Mouse (Mus musculus) cerebellum, adult 18-20 months (tissue): ENCODE results near the gene Sgsm2.

Experiments
- DNase-seq, 2 experiments: peaks; one replicate each; pipeline ENCODE4 v3.0.0; 2021

Sgsm2 gene

DNA sequence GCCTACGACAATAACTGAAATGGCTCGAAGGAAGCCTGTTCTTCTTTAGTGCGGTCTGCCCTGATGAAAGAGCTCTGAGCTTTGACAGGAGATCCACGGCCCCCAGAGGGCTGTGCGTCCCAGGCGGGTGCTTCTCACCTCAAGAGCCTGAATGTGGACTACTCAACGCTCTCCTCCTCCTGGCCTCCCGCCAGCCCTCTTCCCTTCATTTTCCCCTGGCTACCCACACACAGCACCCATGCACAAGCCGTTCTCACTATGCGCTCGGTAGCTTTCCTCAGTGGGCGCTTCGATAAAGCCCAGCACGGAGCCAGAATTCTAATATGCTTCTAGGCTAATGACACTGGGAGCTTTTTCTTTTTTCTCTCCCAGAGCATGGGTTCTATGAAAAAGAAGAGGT, 14.9 kb downstream of the Sgsm2 start:
- no peak for DNase-seq

DNA sequence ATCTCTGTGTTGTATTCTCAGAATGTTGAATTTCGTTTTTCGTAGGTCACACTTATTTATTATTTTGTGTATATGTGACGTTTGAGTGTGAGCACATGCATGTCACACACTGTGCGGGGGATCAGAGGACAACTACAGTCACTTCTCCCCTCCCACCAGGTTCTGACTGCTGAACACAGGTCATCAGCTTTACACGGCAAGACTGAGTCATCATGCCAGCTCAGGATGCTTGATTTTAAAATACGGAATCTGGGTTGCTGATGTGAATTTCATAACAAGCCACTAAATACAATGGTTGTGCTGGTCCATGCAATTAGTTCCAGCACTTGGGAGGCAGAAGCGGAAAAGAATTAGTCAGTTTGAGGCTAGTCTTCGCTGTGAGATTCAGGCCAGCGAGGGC, 15.9 kb downstream of the Sgsm2 start:
- no peak for DNase-seq

GRCm38 (mm10) chr11:74876801-74877200, 20.1 kb downstream of the Sgsm2 start:
- peak; percentile 65 to 73 for DNase-seq

- DNase-seq: peak; percentile 52 to 61
Observed at GRCm38 (mm10) chr11:74874630-74875029, 22.2 kb downstream of the Sgsm2 start.

- DNase-seq: no peak
Observed at GRCm38 (mm10) chr11:74870991-74871622, 25.8 kb downstream of the Sgsm2 start.

DNA sequence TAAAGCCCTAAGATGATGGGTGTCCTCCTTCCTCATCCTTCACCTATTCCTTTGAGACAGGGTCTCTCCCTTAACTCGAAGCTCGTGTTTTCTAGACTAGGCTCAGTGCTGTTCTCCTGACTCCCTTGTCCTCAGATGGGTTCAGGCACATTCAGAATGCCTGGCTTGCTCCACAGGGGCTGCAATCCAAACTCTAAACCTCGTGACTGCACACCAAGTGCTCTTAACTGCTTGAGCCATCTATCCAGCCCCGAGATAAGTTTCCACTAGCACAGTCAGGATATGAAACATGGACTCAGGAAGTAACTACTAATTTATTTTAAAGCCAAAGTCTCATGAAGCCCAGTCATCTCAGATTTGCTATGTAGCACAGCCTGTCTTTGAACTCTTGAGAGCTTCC, 26.3 kb downstream of the Sgsm2 start:
- DNase-seq: no peak

- DNase-seq: no peak
Observed at GRCm38 (mm10) chr11:74869603-74870002, 27.3 kb downstream of the Sgsm2 start.

DNA sequence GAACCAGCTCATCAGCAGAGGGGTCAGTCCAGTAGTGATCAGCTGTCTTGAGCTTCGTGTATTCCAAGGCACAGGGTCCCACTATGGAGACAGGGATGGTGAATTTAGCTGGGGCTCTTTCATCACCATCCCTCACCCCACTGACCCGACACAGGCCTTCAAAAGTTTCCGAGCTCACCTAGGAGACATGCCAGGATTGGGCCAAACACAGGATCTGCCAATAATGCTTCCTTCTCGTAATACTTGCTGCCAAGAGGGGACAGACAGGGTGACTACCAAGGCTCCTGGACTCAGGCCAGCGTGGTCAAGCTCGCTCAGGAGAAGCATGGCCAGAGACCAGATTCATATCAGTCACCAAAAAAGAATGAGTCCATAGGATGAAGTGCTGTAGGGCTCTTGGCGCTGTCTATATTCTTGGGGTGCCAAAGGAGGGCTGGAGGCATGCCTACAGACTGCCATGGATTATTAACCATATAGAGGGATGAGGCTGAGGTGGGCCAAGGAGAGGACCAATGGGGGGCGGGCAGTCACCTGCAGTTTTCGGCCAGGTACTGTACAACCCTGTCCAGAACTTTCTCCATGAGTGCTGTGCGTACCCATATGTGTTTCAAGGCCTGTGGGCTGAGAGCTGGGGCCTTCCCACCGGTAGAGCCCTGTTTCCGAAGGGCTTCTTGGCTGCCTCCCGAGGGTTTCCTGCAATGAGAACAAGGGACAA, 28.7 kb downstream of the Sgsm2 start:
- DNase-seq: peak; percentile 40 to 49

DNA sequence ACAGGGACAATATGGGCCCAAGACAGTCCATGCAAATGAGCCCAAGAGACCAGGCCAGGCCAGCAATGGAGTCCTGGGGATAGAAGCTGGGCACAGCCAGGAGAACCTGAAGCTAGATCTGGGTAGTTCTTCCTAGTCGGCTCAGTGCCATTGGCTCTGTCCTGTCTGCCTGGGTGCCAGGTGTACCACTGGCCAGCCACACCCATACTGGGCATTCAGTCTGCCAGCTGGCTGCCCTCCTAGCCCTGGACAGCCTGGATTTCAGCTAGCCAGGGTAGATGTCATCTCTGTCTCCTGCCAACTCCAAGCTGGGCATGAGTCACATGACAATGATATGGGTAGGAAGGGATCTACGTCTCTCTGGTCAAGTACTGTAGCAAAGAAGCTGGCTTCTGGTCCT, 29.7 kb downstream of the Sgsm2 start:
- peak; percentile 91 to 93 for DNase-seq

DNA sequence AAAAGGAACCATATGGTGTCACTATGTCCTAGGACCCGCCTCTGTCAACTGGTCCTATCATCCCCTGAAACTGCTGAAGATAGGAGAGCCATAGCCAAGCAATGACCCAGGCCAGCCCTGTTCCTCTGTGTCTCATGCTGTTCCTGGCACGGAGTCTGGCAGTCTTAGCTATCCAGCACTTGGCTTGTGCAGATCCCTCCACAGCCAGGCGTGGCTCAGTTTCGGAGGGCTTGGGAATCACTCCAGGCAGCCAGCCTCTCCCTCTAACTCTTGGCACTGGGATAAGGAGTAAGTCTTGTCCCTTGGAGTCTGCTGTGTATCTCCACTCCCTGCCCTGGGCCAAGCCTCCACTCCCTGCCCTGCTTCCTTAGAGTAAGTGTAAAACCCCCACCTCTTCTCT, 30.2 kb downstream of the Sgsm2 start:
- peak; percentile 86 to 93 for DNase-seq

GRCm38 (mm10) chr11:74865252-74865651, 31.6 kb downstream of the Sgsm2 start:
- DNase-seq: no peak

DNA sequence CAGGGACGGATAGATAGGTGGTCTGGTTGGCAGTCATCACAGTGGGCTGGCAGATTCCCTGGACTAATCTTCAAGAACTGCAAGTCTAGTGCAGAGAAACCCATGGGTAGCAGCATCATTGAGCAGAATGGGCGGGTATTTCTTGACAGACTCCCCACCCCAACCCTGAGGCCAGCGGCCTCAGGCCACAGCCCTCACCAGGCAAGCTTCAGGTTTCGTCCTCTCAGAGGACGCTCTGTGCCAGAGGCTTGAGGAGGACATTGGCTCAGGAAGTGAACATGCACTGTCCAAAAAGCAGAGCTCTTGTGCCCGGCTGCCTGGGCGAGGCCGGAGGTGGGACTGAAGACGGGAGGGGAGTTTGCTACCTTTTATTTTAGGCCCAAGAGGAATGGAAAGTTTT, 32.4 kb downstream of the Sgsm2 start:
- DNase-seq: no peak

DNA sequence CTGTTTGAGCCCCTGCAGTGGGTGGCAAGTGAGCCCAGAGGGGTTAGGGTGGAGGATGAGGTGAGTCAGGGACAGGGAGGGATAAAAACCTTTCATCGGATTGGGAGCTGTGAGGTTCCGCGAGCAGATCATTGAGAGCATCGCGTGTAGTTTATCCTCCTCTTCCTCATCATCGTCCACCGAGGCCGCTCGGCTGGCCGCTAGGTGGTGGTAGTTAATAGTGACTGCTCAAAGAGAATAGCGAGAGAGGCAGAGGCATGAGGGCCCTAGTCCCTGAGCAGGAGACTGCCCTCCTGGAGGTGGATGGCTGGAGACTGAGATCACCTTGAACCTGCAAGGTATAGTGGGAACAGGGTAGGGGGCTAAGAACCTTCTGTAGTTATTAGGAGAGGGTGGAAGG, 33.4 kb downstream of the Sgsm2 start:
- DNase-seq: peak; percentile 46 to 53

DNA sequence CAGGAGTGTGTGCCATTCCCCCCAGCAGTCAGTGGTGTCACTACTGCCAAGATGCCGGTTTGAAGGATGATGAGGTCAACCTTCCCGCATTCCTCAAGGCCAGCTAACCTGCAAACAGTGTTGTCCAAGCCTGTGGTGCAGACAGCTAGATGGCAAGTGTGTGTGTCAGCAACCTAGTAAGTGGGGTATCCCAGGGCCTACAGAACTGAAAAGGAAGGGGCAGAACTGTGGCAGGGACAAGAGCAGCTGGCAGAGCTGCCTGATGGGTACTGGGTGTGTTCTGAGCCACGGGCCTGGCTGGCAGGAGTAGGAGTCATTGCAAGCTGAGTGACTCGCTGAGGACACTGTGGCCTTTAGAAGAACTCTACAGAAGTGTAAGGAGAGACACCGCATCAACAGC, 34.7 kb downstream of the Sgsm2 start:
- DNase-seq: no peak

DNA sequence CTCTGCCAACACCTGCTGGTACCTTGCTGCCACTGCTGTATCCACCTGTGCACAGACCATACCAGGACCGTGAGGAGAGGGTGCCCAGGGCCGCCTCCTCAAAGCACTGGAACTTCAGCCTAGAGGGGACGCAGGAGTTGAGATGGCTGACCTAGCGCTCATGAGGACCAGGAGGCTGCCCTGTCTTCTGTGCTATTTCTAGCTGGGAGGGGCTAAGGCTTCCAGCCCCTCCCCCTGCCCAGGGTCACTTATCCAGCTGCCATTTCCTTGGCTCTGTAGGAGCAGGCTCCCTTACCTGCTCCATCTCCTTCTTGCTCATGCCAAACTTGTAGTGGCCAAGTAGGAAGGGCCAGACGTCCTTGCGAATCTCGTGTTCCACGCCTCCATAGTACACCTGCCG, 39.1 kb downstream of the Sgsm2 start:
- no peak for DNase-seq

- DNase-seq: no peak
Observed at GRCm38 (mm10) chr11:74850998-74851661, 45.7 kb downstream of the Sgsm2 start.

DNA sequence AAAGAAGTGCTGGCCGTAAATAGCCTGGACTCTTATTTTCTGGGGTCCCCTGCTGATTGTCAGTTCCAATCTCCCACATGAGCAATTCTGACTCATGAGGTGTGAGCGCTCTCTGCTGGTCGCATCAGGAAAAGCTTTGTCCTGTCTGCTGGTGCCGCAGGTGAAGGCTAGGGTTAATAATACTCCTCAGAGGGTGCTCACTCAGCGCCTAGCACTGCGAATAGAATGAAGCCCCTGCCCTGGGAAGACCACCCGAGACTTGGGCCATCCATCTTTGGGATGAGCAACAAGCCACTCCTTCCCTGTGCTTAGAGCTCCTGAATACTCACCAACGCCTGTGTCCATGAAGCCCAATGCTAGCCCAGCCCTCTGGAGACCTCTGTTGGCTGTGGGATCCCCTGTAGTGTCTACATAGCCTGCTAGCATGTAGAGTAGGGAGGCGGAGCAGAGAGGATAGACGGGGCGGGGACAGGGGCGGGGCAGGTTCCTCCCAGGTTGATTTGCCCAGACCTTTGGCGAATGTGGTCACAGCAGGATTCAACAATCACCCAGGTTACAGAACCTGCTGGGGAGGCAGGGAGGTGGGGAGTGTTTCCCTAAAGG, 48.8 kb downstream of the Sgsm2 start:
- peak; percentile 84 to 86 for DNase-seq

- no peak for DNase-seq
Observed at GRCm38 (mm10) chr11:74845784-74846183, 51.1 kb downstream of the Sgsm2 start.

GRCm38 (mm10) chr11:74843761-74844160, 53.1 kb downstream of the Sgsm2 start:
- no peak for DNase-seq

- DNase-seq: peak; percentile 46 to 50
Observed at GRCm38 (mm10) chr11:74843435-74843714, 53.5 kb downstream of the Sgsm2 start.

DNA sequence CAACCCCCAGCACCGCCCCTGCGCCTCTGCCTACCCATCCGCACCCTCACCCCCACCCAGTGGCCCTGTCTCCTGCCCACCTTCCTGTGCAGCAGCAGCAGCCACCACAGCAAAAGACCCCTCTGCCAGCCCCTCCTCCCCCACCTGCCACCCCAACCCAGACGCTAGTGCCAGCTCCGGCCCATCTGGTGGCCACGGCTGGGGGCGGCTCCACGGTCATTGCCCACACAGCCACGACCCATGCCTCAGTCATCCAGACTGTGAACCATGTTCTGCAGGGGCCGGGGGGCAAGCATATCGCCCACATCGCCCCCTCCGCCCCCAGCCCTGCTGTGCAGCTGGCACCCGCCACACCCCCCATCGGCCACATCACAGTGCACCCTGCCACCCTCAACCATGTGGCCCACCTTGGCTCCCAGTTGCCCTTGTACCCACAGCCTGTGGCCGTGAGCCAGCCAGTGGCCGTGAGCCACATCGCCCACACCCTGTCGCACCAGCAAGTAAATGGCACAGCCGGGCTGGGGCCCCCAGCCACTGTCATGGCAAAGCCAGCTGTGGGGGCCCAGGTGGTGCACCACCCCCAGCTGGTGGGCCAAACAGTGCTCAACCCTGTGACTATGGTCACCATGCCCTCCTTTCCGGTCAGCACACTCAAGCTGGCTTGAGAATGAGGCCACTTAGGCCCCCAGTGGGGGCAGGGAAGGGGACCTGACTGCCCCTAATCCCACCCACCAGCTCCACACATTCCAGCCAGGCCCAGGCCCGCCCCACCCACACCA, 54.0 kb downstream of the Sgsm2 start:
- DNase-seq: peak; percentile 24 to 43

DNA sequence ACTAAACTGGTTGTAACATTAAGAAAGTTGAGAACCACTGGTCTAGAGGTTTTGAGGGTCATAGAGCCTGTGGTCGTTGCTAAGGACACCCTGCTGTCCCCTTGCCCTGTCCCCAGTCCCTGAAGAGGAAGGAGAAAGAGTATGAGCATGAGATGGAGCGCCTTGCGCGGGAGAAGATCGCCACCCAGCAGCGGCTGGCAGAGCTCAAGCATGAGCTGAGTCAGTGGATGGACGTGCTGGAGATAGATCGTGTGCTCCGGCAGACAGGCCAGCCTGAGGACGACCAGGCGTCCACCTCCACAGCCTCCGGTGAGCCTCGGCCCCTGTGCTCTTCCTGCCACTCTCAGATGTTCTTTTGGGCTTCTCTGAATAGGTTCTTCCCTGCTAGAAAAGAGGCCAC, 54.8 kb downstream of the Sgsm2 start:
- peak; percentile 34 to 44 for DNase-seq

DNA sequence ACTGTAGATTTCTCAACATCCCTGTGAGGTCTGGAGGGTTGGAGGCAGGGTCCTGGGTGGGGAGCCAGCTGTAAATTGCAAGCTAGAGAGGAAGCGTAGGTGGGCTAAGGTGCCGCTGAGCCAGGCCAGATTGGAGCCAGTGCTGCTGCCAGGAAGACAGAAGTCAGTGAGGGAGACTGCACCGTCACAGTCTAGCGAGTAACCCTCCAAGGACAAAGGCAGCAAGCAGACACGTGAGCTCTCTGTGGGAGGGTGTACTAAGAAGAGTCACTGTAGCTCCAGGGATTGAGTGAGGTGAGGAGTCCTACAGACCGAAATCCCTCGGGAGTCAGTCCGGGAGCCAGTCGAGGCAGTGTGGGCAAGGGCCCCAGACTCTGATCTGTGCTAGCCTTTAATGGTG, 55.5 kb downstream of the Sgsm2 start:
- DNase-seq: peak; percentile 36 to 38
